Mouse (Mus musculus) kidney, adult 9 months (tissue): ENCODE results near the gene Gabpb1.

ENCODE experiments used
- DNase-seq: peaks from one replicate; pipeline ENCODE4 v3.0.0; 2022

Gene Gabpb1

GRCm38 (mm10) chr2:126587468-126587867 lies 88.7 kb downstream of the Gabpb1 start:
- DNase-seq = peak; percentile 35

GRCm38 (mm10) chr2:126584621-126585369 lies 91.3 kb downstream of the Gabpb1 start:
- no peak for DNase-seq

- DNase-seq = no peak
These were observed 92.2 kb downstream of the Gabpb1 start for GRCm38 (mm10) chr2:126583960-126584359.

- no peak for DNase-seq
These were observed 96.9 kb downstream of the Gabpb1 start for GRCm38 (mm10) chr2:126579282-126579681.
